Comparison of ENCODE assay signal across 24 mouse cellular contexts in genomic region chr7:16712633-16713415, GRCm38 (mm10). TPM values are rescaled to one million over a fixed set of nuclear protein-coding genes. Genes with fewer than 3 reads are reported as not detected.
A peak's percentile ranks its signal among the peaks of the same experiment; 100 is the strongest.
DNase-seq lines count a peak whose midpoint lies in the region; ATAC-seq and TF ChIP-seq lines count a peak whose summit lies in the region.
"Had no signal": no experiment of that assay in that cellular context is flagged by ENCODE, and none has a peak within 500 bp of the region (broad histone marks: within the 10 kb centered on the region; RNA-seq: fewer than 3 reads in every experiment).

No protein-coding gene starts in this region.

- in situ Hi-C loops in ES-E14 (cut with MboI; ENCODE audit: low sequenced_read_pairs in 2 of 2, unreplicated experiment in 2 of 2) = no loop called here

- no peak for DNase-seq in gastrocnemius, adult 2 months
- no peak for DNase-seq in gastrocnemius, postnatal 25 days
- no peak for DNase-seq in liver, adult 2 months (ENCODE audit: extremely low read depth, low read depth, low spot score)
- no peak for DNase-seq in liver, embryonic 11.5 days (ENCODE audit: low spot score)
- DNase-seq in A20 (ENCODE audit: low read depth, low spot score) = peak; percentile 37
- peak; percentile 59 for DNase-seq in ES-E14 (ENCODE audit: low read depth, low spot score)
- DNase-seq in urinary bladder, postnatal 36 days (ENCODE audit: low spot score in 2 of 2) = no peak
- no peak for DNase-seq in cerebellum, adult 8-10 months
- DNase-seq: adrenal gland, postnatal 25 days; cerebellum, adult 9-11 months; gastrocnemius, postnatal 14 days; heart, postnatal 10 days; retina, postnatal 1 day; thymus, adult 18-20 months had no signal

- intact Hi-C loops in gastrocnemius, adult 2 months (cut with DNase I) = no loop called here

- no peak overlapping the region for H3K9ac ChIP-seq in liver, adult 2 months (ENCODE audit: low read depth, low read length)
- H3K9ac ChIP-seq in liver, embryonic 11.5 days (ENCODE audit: low read depth, low read length) = no peak overlapping the region
- peak overlapping the region; percentile 73 for H3K9ac ChIP-seq in ES-E14 (ENCODE audit: insufficient read depth, low read depth, low read length, poor library complexity, severe bottlenecking)
- H3K9ac ChIP-seq: kidney, embryonic 15.5 days had no signal

- no peaks in the 10 kb centered on the region for H3K27me3 ChIP-seq in liver, adult 2 months (ENCODE audit: control insufficient read depth, insufficient read depth, low read length)
- 0 out of 2 replicates have a peak, but pooled peaks cover 4% of the 10 kb centered on the region for H3K27me3 ChIP-seq in liver, embryonic 11.5 days (replicated peaks; ENCODE audit: control insufficient read depth, insufficient read depth, low read length)
- H3K27me3 ChIP-seq: kidney, embryonic 15.5 days had no signal

- no peak for ATAC-seq in liver, embryonic 11.5 days (replicated peaks; ENCODE audit: low FRiP score)
- ATAC-seq: activated CD4-positive, CD25-positive, alpha-beta regulatory T cell, adult 4 months had no signal

- H3K4me3 ChIP-seq in gastrocnemius, adult 2 months = no peak overlapping the region
- H3K4me3 ChIP-seq in liver, adult 2 months (ENCODE audit: insufficient read depth, low read depth, low read length) = no peak overlapping the region
- no peak overlapping the region for H3K4me3 ChIP-seq in liver, embryonic 11.5 days (ENCODE audit: low read depth, low read length)
- peak overlapping the region; percentile 45 to 55 for H3K4me3 ChIP-seq in ES-E14 (ENCODE audit: insufficient read depth in 1 of 2, low read depth in 1 of 2, low read length in 2 of 2, poor library complexity in 1 of 2, severe bottlenecking in 1 of 2)
- H3K4me3 ChIP-seq: kidney, embryonic 15.5 days; left cerebral cortex, adult 2 months; limb, embryonic 10.5 days had no signal

- no peaks in the 10 kb centered on the region for H3K4me1 ChIP-seq in liver, adult 2 months (ENCODE audit: control insufficient read depth, insufficient read depth, low read length)
- no peaks in the 10 kb centered on the region for H3K4me1 ChIP-seq in liver, embryonic 11.5 days (replicated peaks; ENCODE audit: control insufficient read depth, insufficient read depth, low read length)
- H3K4me1 ChIP-seq in ES-E14 (ENCODE audit: control insufficient read depth in 2 of 2, insufficient read depth in 2 of 2, low read length in 2 of 2, poor library complexity in 1 of 2) = peaks cover 0 to 12% of the 10 kb centered on the region in 2 experiments; a peak in 2 of 4 replicates

- WGBS in liver, adult 2 months = 79% methylated on average over 13 of the region's 13 CpGs
- WGBS in liver, embryonic 11.5 days = 71% methylated on average over 13 of the region's 13 CpGs

- TF ChIP-seq CTCF in gastrocnemius, adult 2 months (IDR thresholded peaks at IDR 0.05) = peak; percentile 14; the same call in 1 of the 2 replicates
- peak; percentile 23; the same call in 1 of the 2 replicates for TF ChIP-seq CTCF in liver, adult 2 months (IDR thresholded peaks at IDR 0.05; ENCODE audit: low read depth, low read length)

- no peak overlapping the region for H3K27ac ChIP-seq in gastrocnemius, adult 2 months
- H3K27ac ChIP-seq in liver, adult 2 months (replicated peaks; ENCODE audit: insufficient read depth, low read depth, low read length) = no peak overlapping the region
- no peak overlapping the region for H3K27ac ChIP-seq in liver, embryonic 11.5 days (ENCODE audit: low read depth, low read length)
- peak overlapping the region; percentile 76 for H3K27ac ChIP-seq in ES-E14 (ENCODE audit: insufficient read depth, low read depth, low read length, poor library complexity, severe bottlenecking)
- H3K27ac ChIP-seq: kidney, embryonic 15.5 days; left cerebral cortex, adult 2 months; limb, embryonic 10.5 days; macrophage had no signal

- no peak overlapping the region for H3K4me2 ChIP-seq in liver, embryonic 11.5 days
- H3K4me2 ChIP-seq: kidney, embryonic 15.5 days; midbrain, embryonic 11.5 days had no signal

- H3K9me3 ChIP-seq in liver, embryonic 11.5 days (ENCODE audit: control insufficient read depth, low read length) = no peaks in the 10 kb centered on the region
- no peaks in the 10 kb centered on the region for H3K9me3 ChIP-seq in ES-E14 (ENCODE audit: control insufficient read depth, insufficient read depth, low read depth, low read length)
- H3K9me3 ChIP-seq: kidney, embryonic 15.5 days; limb, embryonic 10.5 days had no signal

- no peaks in the 10 kb centered on the region for H3K79me2 ChIP-seq in liver, adult 2 months (ENCODE audit: control insufficient read depth, insufficient read depth, low read length)

- no peak for TF ChIP-seq POLR2A in liver, adult 2 months (IDR thresholded peaks at IDR 0.05; ENCODE audit: extremely low read depth, insufficient read depth, low read length)

- H3K36me3 ChIP-seq in liver, adult 2 months (ENCODE audit: control insufficient read depth, insufficient read depth, low read length) = no peaks in the 10 kb centered on the region
- H3K36me3 ChIP-seq in liver, embryonic 11.5 days (ENCODE audit: control insufficient read depth, insufficient read depth, low read length) = no peaks in the 10 kb centered on the region
- no peaks in the 10 kb centered on the region for H3K36me3 ChIP-seq in ES-E14 (ENCODE audit: control insufficient read depth, insufficient read depth, low read length, poor library complexity, severe bottlenecking)
- H3K36me3 ChIP-seq: kidney, embryonic 15.5 days; limb, embryonic 10.5 days had no signal

TF ChIP-seq in ES-E14, 5 proteins besides CTCF, POLR2A, EP300 and RAD21:
- no peak for TF ChIP-seq ZNF384 (IDR thresholded peaks at IDR 0.05; ENCODE audit: low read depth, low read length)
- TF ChIP-seq MAFK (IDR thresholded peaks at IDR 0.05; ENCODE audit: insufficient read depth, low read depth, low read length) = no peak
- no peak for TF ChIP-seq HCFC1 (IDR thresholded peaks at IDR 0.05; ENCODE audit: borderline replicate concordance, insufficient read depth, low read length)
- TF ChIP-seq ZC3H11A (IDR thresholded peaks at IDR 0.05; ENCODE audit: borderline replicate concordance, low read depth, low read length) = no peak
- no peak for TF ChIP-seq CHD2 (IDR thresholded peaks at IDR 0.05; ENCODE audit: low read depth, low read length)

RNA-seq across cellular contexts. Expression of gene Ceacam9, which starts 8.9 kb away (rescaled TPM):
- total RNA-seq in gastrocnemius, adult 2 months (2021) = not detected
- not detected for total RNA-seq in gastrocnemius, postnatal 25 days (2021)
- not detected in 2 replicates for total RNA-seq in liver, adult 2 months (2014; rRNA removed)
- not detected in 2 replicates for polyA plus RNA-seq in liver, adult 2 months (2012; rRNA removed)
- polyA plus RNA-seq in liver, embryonic 11.5 days (2014; fragmentation: Nextera tagmentation; extraction: Ambion mirVana) = not detected in 2 replicates
- 0.22 TPM in 1 of 2 replicates, not detected in the other for total RNA-seq in ES-E14 (2012; rRNA removed)
- total RNA-seq: adrenal gland, postnatal 25 days; gastrocnemius, postnatal 14 days; heart, postnatal 10 days; layer of hippocampus, adult 8-10 months; neutrophil, adult 5-6 weeks had no signal
- polyA plus RNA-seq: activated CD4-positive, CD25-positive, alpha-beta regulatory T cell, adult 4 months; embryonic facial prominence, embryonic 14.5 days; kidney, embryonic 15.5 days; limb, embryonic 10.5 days; liver, embryonic 16.5 days; macrophage; midbrain, embryonic 11.5 days had no signal

RNA-seq across cellular contexts. Expression of gene Ap2s1, which starts 25.4 kb away (rescaled TPM):
- total RNA-seq in gastrocnemius, adult 2 months (2021) = 10 to 100 TPM; 49.6 to 56.4 TPM
- total RNA-seq in gastrocnemius, postnatal 25 days (2021) = 10 to 100 TPM; 52.5 to 56.7 TPM
- 116 and 134 TPM in 2 replicates for total RNA-seq in liver, adult 2 months (2014; rRNA removed)
- 171 and 195 TPM in 2 replicates for polyA plus RNA-seq in liver, adult 2 months (2012; rRNA removed)
- polyA plus RNA-seq in liver, embryonic 11.5 days (2014; fragmentation: Nextera tagmentation; extraction: Ambion mirVana) = 289 and 300 TPM in 2 replicates
- total RNA-seq in ES-E14 (2012; rRNA removed) = 188 and 227 TPM in 2 replicates

RNA-seq across cellular contexts. Expression of gene Ceacam15, which starts 37.3 kb away (rescaled TPM):
- total RNA-seq in gastrocnemius, adult 2 months (2021) = not detected
- not detected for total RNA-seq in gastrocnemius, postnatal 25 days (2021)
- total RNA-seq in liver, adult 2 months (2014; rRNA removed) = not detected in 2 replicates
- not detected in 2 replicates for polyA plus RNA-seq in liver, adult 2 months (2012; rRNA removed)
- not detected in 2 replicates for polyA plus RNA-seq in liver, embryonic 11.5 days (2014; fragmentation: Nextera tagmentation; extraction: Ambion mirVana)
- not detected in 2 replicates for total RNA-seq in ES-E14 (2012; rRNA removed)
- total RNA-seq: adrenal gland, postnatal 25 days; gastrocnemius, postnatal 14 days; layer of hippocampus, adult 8-10 months; left cerebral cortex, adult 2 months; neutrophil, adult 5-6 weeks had no signal
- polyA plus RNA-seq: embryonic facial prominence, embryonic 14.5 days; kidney, embryonic 15.5 days; limb, embryonic 10.5 days; liver, embryonic 16.5 days; macrophage; midbrain, embryonic 11.5 days had no signal

Comparison
In these comparisons a context has a peak if more than half of its experiments do, and no peak if none do; other contexts are left out.
1. DNase-seq: peak in A20 (single experiment) and ES-E14 (single experiment); none in gastrocnemius, adult 2 months (single experiment), gastrocnemius, postnatal 25 days (single experiment), liver, adult 2 months (single experiment), liver, embryonic 11.5 days (single experiment), urinary bladder, postnatal 36 days (0 of 2) and cerebellum, adult 8-10 months (single experiment).
2. H3K4me3 ChIP-seq: peak in ES-E14 (2 of 2); none in gastrocnemius, adult 2 months (single experiment), liver, adult 2 months (single experiment) and liver, embryonic 11.5 days (single experiment).